ENCODE assay signal across 14 mouse cellular contexts in the genomic region with DNA sequence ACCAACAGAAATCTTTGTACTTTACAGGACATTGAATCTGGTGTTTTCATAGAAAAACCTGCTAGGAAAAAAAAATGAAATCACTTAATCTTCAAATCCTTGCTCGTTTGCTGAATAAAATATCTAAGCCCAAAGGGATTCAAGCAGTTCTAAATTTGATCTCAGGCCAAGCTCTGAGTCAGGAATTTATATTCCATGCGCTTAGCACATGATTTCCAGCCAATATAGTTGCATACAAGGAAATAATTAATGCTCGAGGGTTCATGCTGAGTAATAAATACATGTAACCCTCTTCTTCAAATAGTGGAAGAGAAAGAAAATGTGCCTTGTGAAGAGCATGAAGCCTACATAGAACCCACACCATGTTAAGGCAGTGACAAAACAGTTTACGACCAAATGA.
"Had no signal": no experiment of that assay in that cellular context is flagged by ENCODE, and none has a peak within 500 bp of the region (broad histone marks: within the 10 kb centered on the region; RNA-seq: fewer than 3 reads in every experiment).

No protein-coding gene starts in this region.

- H3K4me3 ChIP-seq: layer of hippocampus, adult 2 months; limb, embryonic 15.5 days; liver, embryonic 12.5 days; lung, embryonic 15.5 days; midbrain, embryonic 12.5 days; myocyte; neural tube, embryonic 15.5 days had no signal

- DNase-seq: kidney, adult 8-10 months; kidney, postnatal 4 days; left cerebral cortex, postnatal 4 days; right cerebral cortex, adult 18-20 months; right cerebral cortex, postnatal 25 days; thymus, adult 18-20 months; thymus, postnatal 14 days had no signal

- H3K27ac ChIP-seq: layer of hippocampus, adult 2 months; limb, embryonic 15.5 days; liver, embryonic 12.5 days; lung, embryonic 15.5 days; midbrain, embryonic 12.5 days; neural tube, embryonic 15.5 days had no signal

- ATAC-seq: liver, embryonic 12.5 days had no signal

- H3K9me3 ChIP-seq: limb, embryonic 15.5 days; liver, embryonic 12.5 days; lung, embryonic 15.5 days; midbrain, embryonic 12.5 days; neural tube, embryonic 15.5 days had no signal

- H3K4me2 ChIP-seq: limb, embryonic 15.5 days; liver, embryonic 12.5 days; lung, embryonic 15.5 days; midbrain, embryonic 12.5 days; neural tube, embryonic 15.5 days had no signal

- H3K36me3 ChIP-seq: limb, embryonic 15.5 days; liver, embryonic 12.5 days; lung, embryonic 15.5 days; midbrain, embryonic 12.5 days; neural tube, embryonic 15.5 days had no signal

- H3K27me3 ChIP-seq: limb, embryonic 15.5 days; liver, embryonic 12.5 days; lung, embryonic 15.5 days; midbrain, embryonic 12.5 days; neural tube, embryonic 15.5 days had no signal

- H3K4me1 ChIP-seq: limb, embryonic 15.5 days; liver, embryonic 12.5 days; lung, embryonic 15.5 days; midbrain, embryonic 12.5 days; neural tube, embryonic 15.5 days had no signal

- H3K9ac ChIP-seq: limb, embryonic 15.5 days; liver, embryonic 12.5 days; lung, embryonic 15.5 days; midbrain, embryonic 12.5 days; neural tube, embryonic 15.5 days had no signal
